Mouse (Mus musculus) ES-E14 (cell line): Measurements from ENCODE around the gene Pde6d. TPM values are rescaled to one million over a fixed set of nuclear protein-coding genes. Genes with fewer than 3 reads are reported as not detected.

Experiments used
- DNase-seq: peaks from one replicate; pipeline ENCODE4 v3.0.0-alpha.2; 2013; ENCODE audit warnings: low read depth, low spot score
- H3K27ac ChIP-seq: 2 replicates; pipeline ENCODE4 v1.5.1; 2012; ENCODE audit warnings: low read depth, mild to moderate bottlenecking, low read length, moderate library complexity, mixed read lengths; ENCODE audit not compliant: poor library complexity, insufficient read depth, severe bottlenecking
- H3K36me3 ChIP-seq: 2 replicates; pipeline ENCODE4 v1.6.1; 2012; ENCODE audit warnings: mild to moderate bottlenecking, low read length, moderate library complexity, mixed read lengths; ENCODE audit not compliant: control insufficient read depth, poor library complexity, insufficient read depth, severe bottlenecking
- H3K4me1 ChIP-seq, 2 experiments: fragments of 150-350 bp in 1 of 2; sonication (generic) in 1 of 2; 2 replicates each; pipeline ENCODE4 v1.6.1; 2012; ENCODE audit warnings: low read length in 2 of 2, mild to moderate bottlenecking in 1 of 2, mixed read lengths in 1 of 2; ENCODE audit not compliant: control insufficient read depth in 2 of 2, insufficient read depth in 2 of 2, poor library complexity in 1 of 2
- H3K4me3 ChIP-seq, 2 experiments: fragments of 150-350 bp in 1 of 2; sonication (generic) in 1 of 2; 2 replicates each; pipeline ENCODE4 v1.5.1; 2012; ENCODE audit warnings: low read length in 2 of 2, low read depth in 1 of 2, mild to moderate bottlenecking in 1 of 2, mixed read lengths in 1 of 2; ENCODE audit not compliant: insufficient read depth in 1 of 2, poor library complexity in 1 of 2, severe bottlenecking in 1 of 2
- H3K9ac ChIP-seq: 2 replicates; pipeline ENCODE4 v1.6.1; 2012; ENCODE audit warnings: low read depth, mild to moderate bottlenecking, low read length, mixed read lengths; ENCODE audit not compliant: poor library complexity, insufficient read depth, severe bottlenecking
- H3K9me3 ChIP-seq: fragments of 150-350 bp; sonication (generic); 2 replicates; pipeline ENCODE4 v1.6.1; 2012; ENCODE audit warnings: low read depth, mild to moderate bottlenecking, low read length; ENCODE audit not compliant: control insufficient read depth, insufficient read depth
- CHD2 ChIP-seq: IDR thresholded peaks from 2 replicates; pipeline ENCODE4 v1.6.1; 2014; ENCODE audit warnings: mild to moderate bottlenecking, low read depth, low read length, inconsistent platforms
- HCFC1 ChIP-seq: IDR thresholded peaks from 2 replicates; pipeline ENCODE4 v1.6.1; 2012; ENCODE audit warnings: low read length, inconsistent platforms, borderline replicate concordance; ENCODE audit not compliant: insufficient read depth
- MAFK ChIP-seq: IDR thresholded peaks from 2 replicates; pipeline ENCODE4 v1.6.1; 2014; ENCODE audit warnings: mild to moderate bottlenecking, low read depth, low read length, inconsistent platforms; ENCODE audit not compliant: insufficient read depth
- ZC3H11A ChIP-seq: IDR thresholded peaks from 2 replicates; pipeline ENCODE4 v1.6.1; 2012; ENCODE audit warnings: low read depth, mild to moderate bottlenecking, inconsistent platforms, low read length, borderline replicate concordance
- ZNF384 ChIP-seq: IDR thresholded peaks from 2 replicates; pipeline ENCODE4 v1.6.1; 2012; ENCODE audit warnings: low read depth, low read length, inconsistent platforms
- in situ Hi-C, 2 experiments: fragments of 600-800 bp; cut with MboI; formaldehyde crosslinking; loops; one replicate each; pipeline ENCODE4 v1.15.1; 2025; ENCODE audit warnings: low sequenced_read_pairs in 2 of 2, inconsistent platforms in 1 of 2; ENCODE audit not compliant: unreplicated experiment in 2 of 2
- total RNA-seq: library from RNA; depleted of rRNA; stranded (reverse); fragments of 300-350 nt; gene quantifications from 2 replicates; pipeline ENCODE4 v1.2.3, GENCODE M21; 2012

Gene Pde6d
- total RNA-seq, 1 experiment: 9.2 TPM

GRCm38 (mm10) chr1:86568409-86568808 lies 14.0 kb downstream of the Pde6d start:
- Histone ChIP-seq H3K9ac (no peak overlapping the region), H3K27ac (no peak overlapping the region), H3K4me3 (no peak overlapping the region), H3K4me1 (no peaks in the 10 kb centered on the region), H3K9me3 (no peaks in the 10 kb centered on the region), H3K36me3 (no peaks in the 10 kb centered on the region; the same call in 1 of the 2 replicates)
- in situ Hi-C loops: no loop called here
- DNase-seq: no peak
- TF ChIP-seq ZNF384: no peak
- no peak for TF ChIP-seq CHD2
- TF ChIP-seq MAFK: no peak
- no peak for TF ChIP-seq ZC3H11A
- TF ChIP-seq HCFC1: no peak

- no peak overlapping the region for H3K4me3 ChIP-seq
- no peaks in the 10 kb centered on the region; the same call in 1 of the 2 replicates for H3K36me3 ChIP-seq
- H3K4me1 ChIP-seq: no peaks in the 10 kb centered on the region
- DNase-seq: no peak
- H3K9me3 ChIP-seq: no peaks in the 10 kb centered on the region
- no peak overlapping the region for H3K9ac ChIP-seq
- TF ChIP-seq MAFK: no peak
- no peak for TF ChIP-seq HCFC1
- no peak for TF ChIP-seq ZNF384
- no peak for TF ChIP-seq CHD2
- no peak for TF ChIP-seq ZC3H11A
- in situ Hi-C loops: no loop called here
- no peak overlapping the region for H3K27ac ChIP-seq
Observed at GRCm38 (mm10) chr1:86562663-86563062, 19.8 kb downstream of the Pde6d start.

- no peaks in the 10 kb centered on the region for H3K9me3 ChIP-seq
- no peak overlapping the region for H3K4me3 ChIP-seq
- no peak overlapping the region for H3K27ac ChIP-seq
- H3K4me1 ChIP-seq: no peaks in the 10 kb centered on the region
- no peaks in the 10 kb centered on the region; the same call in 1 of the 2 replicates for H3K36me3 ChIP-seq
- TF ChIP-seq ZC3H11A (no peak), HCFC1 (no peak), MAFK (no peak), ZNF384 (no peak), CHD2 (no peak)
- DNase-seq: no peak
- in situ Hi-C loops: no loop called here
- no peak overlapping the region for H3K9ac ChIP-seq
Observed at GRCm38 (mm10) chr1:86559232-86559631, 23.2 kb downstream of the Pde6d start.

GRCm38 (mm10) chr1:86557872-86558271 lies 24.6 kb downstream of the Pde6d start:
- TF ChIP-seq ZC3H11A: no peak
- no peak for TF ChIP-seq HCFC1
- TF ChIP-seq ZNF384: no peak
- Histone ChIP-seq H3K4me3 (no peak overlapping the region), H3K9me3 (no peaks in the 10 kb centered on the region), H3K4me1 (no peaks in the 10 kb centered on the region), H3K36me3 (no peaks in the 10 kb centered on the region), H3K27ac (no peak overlapping the region), H3K9ac (no peak overlapping the region)
- in situ Hi-C loops: no loop called here
- DNase-seq: no peak

- in situ Hi-C loops: no loop called here
- no peak for DNase-seq
- Histone ChIP-seq H3K4me3 (no peak overlapping the region), H3K36me3 (no peaks in the 10 kb centered on the region), H3K27ac (no peak overlapping the region), H3K4me1 (no peaks in the 10 kb centered on the region), H3K9ac (no peak overlapping the region), H3K9me3 (no peaks in the 10 kb centered on the region)
- no peak for TF ChIP-seq ZC3H11A
- no peak for TF ChIP-seq ZNF384
- TF ChIP-seq MAFK: no peak
- TF ChIP-seq CHD2: no peak
- no peak for TF ChIP-seq HCFC1
Observed at GRCm38 (mm10) chr1:86555665-86556064, 26.8 kb downstream of the Pde6d start.
